Mouse (Mus musculus): ENCODE measurements around the gene Plekha5. TPM values are rescaled to one million over a fixed set of nuclear protein-coding genes. Genes with fewer than 3 reads are reported as not detected.
A peak's percentile ranks its signal among the peaks of the same experiment; 100 is the strongest.
"Not testable (repeated sequence)": the region's sequence is repeated elsewhere in the genome, so short reads cannot be mapped to it uniquely, and the experiment has no call there.

Gene Plekha5
- polyA plus RNA-seq, 1 experiment from 2014 or later: 51.5 TPM

DNA sequence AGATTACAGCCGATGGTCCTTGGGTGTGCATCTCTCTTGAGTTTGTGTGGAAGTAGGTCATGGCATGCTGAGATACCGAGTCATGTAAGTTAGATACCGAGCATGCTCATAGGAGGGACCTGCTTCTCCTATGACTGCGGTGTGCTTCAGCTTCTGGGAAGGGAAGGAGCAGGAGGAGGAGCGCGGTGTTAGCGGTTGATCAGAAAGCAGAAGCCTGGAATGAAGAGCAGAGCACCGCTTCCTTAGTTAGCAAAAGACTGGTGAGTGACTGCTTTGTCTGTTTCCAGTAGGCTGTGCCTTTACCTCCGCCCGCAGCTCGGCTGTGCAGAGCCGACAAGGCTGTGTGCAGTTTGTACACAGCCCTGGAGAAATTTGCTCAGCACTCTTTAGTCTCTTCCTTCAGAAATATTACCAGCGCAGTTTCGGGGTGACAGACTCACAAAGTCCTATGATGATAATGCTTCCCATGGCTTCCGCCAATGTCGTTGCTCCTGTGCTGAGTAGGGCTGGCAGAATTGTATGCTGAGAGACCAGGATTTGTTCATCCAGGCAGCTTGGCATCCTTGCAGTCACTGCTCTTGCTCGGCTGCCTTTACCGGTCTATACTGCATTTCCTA lies 67.2 kb downstream of the Plekha5 start:
- Histone ChIP-seq H3K4me2 (replicated peaks) (no peak overlapping the region), H3K4me1 (peaks cover 17% of the 10 kb centered on the region), H3K9me3 (replicated peaks) (no peaks in the 10 kb centered on the region), H3K27ac (replicated peaks) (no peak overlapping the region), H3K9ac (no peak overlapping the region), H3K36me3 (no peaks in the 10 kb centered on the region), H3K27me3 (no peaks in the 10 kb centered on the region), H3K4me3 (replicated peaks) (no peak overlapping the region)
- WGBS: 68% methylated on average over 18 of the region's 18 CpGs
- ATAC-seq (ENCODE audit: insufficient number of reproducible peaks, low FRiP score, low TSS enrichment, low read depth): no peak

DNA sequence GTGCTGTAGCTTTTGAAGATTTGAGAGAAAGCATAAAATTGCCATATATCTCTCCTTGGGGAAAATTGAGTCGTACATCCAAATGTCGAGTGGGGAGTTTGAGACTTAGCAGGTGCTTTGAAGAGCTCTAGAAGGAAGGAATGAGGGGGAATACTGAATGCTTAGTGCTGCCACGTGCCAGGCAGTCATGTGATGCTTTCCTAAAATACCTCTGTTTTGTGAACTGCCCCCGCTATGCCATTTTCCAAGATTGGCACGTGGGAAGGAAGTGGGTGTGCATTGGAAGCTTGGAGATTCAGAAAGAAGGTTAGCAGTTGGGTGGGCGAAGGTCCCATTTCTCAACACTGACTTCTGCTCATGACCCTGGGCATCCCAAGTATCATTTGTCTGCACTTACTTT lies 68.2 kb downstream of the Plekha5 start:
- ATAC-seq (ENCODE audit: insufficient number of reproducible peaks, low FRiP score, low TSS enrichment, low read depth): no peak
- WGBS: 69% methylated on average over 6 of the region's 6 CpGs
- Histone ChIP-seq H3K4me3 (replicated peaks) (no peak overlapping the region), H3K9ac (no peak overlapping the region), H3K36me3 (no peaks in the 10 kb centered on the region), H3K27ac (replicated peaks) (no peak overlapping the region), H3K4me1 (peaks cover 13% of the 10 kb centered on the region), H3K27me3 (no peaks in the 10 kb centered on the region), H3K4me2 (replicated peaks) (no peak overlapping the region), H3K9me3 (replicated peaks) (no peaks in the 10 kb centered on the region)

DNA sequence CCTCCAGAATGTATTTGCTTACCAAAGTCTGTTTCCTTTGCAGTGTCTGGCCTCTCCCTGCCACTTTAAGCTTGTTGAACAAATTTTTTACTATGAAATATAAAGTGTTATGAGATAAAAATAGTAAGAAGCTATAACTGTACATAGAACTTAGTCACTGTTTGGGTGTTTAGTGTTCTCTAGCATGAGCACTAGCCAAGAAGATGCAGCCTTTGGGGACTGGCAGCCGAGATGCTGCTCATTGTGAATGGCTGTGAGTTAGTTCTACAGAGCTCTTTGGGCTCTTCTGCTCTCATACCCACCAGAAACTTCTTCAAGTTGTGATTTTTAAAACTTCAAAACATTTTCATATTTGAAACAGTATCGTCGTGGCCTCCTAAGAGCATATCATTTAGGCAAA lies 74.2 kb downstream of the Plekha5 start:
- WGBS: 81% methylated on average over 3 of the region's 3 CpGs
- Histone ChIP-seq H3K27me3 (no peaks in the 10 kb centered on the region), H3K4me2 (replicated peaks) (no peak overlapping the region), H3K9ac (no peak overlapping the region), H3K27ac (replicated peaks) (no peak overlapping the region), H3K4me3 (replicated peaks) (no peak overlapping the region), H3K36me3 (no peaks in the 10 kb centered on the region), H3K9me3 (replicated peaks) (no peaks in the 10 kb centered on the region), H3K4me1 (no peaks in the 10 kb centered on the region)
- no peak for ATAC-seq (ENCODE audit: insufficient number of reproducible peaks, low FRiP score, low TSS enrichment, low read depth)

GRCm38 (mm10) chr6:140498958-140499357 lies 75.1 kb downstream of the Plekha5 start:
- WGBS: 80% methylated on average over 4 of the region's 4 CpGs
- Histone ChIP-seq H3K9ac (no peak overlapping the region), H3K4me2 (replicated peaks) (no peak overlapping the region), H3K27ac (replicated peaks) (no peak overlapping the region), H3K4me1 (no peaks in the 10 kb centered on the region), H3K4me3 (replicated peaks) (no peak overlapping the region), H3K9me3 (replicated peaks) (no peaks in the 10 kb centered on the region), H3K27me3 (no peaks in the 10 kb centered on the region), H3K36me3 (no peaks in the 10 kb centered on the region)
- no peak for ATAC-seq (ENCODE audit: insufficient number of reproducible peaks, low FRiP score, low TSS enrichment, low read depth)

- H3K4me3 ChIP-seq (replicated peaks); H3K27me3 ChIP-seq; H3K4me1 ChIP-seq; H3K36me3 ChIP-seq; H3K27ac ChIP-seq (replicated peaks); H3K9ac ChIP-seq; ATAC-seq (ENCODE audit: insufficient number of reproducible peaks, low FRiP score, low TSS enrichment, low read depth); H3K4me2 ChIP-seq (replicated peaks); H3K9me3 ChIP-seq (replicated peaks): not testable (repeated sequence)
- WGBS: 75% methylated on average over 1 of the region's 1 CpGs
Observed at GRCm38 (mm10) chr6:140500829-140501228, 77.0 kb downstream of the Plekha5 start.

DNA sequence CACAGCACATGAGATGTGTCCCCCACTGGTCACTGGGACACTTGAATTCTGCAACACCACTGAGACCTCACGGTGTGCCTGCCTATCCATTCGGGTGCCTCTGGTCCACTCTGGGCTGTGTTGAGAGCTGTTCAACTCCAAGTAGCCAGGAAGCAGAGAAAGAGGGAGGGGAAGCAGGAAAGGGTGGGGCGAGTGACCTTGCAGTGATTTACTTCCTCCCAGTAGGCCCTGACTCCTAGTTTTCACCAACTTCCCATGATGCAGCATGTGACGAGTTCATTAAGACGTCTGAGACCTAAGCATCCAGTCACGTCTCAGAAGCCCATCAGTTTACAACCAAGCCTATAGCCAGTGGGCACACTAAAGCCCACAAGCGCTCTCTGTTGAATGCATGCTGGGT lies 78.0 kb downstream of the Plekha5 start:
- H3K27me3 ChIP-seq: no peaks in the 10 kb centered on the region
- no peak for ATAC-seq (ENCODE audit: insufficient number of reproducible peaks, low FRiP score, low TSS enrichment, low read depth)
- no peak overlapping the region for H3K4me3 ChIP-seq (replicated peaks)
- H3K27ac ChIP-seq (replicated peaks): no peak overlapping the region
- H3K4me1 ChIP-seq: peaks cover 7% of the 10 kb centered on the region
- no peaks in the 10 kb centered on the region for H3K36me3 ChIP-seq
- WGBS: 87% methylated on average over 7 of the region's 7 CpGs
- H3K9ac ChIP-seq: no peak overlapping the region
- no peaks in the 10 kb centered on the region for H3K9me3 ChIP-seq (replicated peaks)
- no peak overlapping the region for H3K4me2 ChIP-seq (replicated peaks)

DNA sequence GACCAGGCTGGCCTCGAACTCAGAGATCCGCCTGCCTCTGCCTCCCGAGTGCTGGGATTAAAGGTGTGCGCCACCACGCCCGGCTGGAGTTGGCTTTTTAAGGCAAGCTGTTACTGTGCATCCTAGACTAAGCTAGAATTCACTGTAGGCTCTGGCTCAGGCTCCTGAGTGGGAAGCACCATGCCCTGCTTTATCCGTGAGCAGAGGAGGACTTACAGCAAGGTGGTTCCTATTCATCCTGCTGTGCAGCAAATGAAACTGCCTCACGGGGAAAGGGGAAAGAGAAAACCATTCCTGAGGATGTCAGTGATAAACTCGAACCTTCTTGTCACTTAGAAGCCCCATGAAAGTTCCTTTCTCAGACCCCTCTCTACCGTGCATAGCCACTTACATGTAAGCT lies 80.9 kb downstream of the Plekha5 start:
- peaks cover 27% of the 10 kb centered on the region for H3K4me1 ChIP-seq
- H3K27me3 ChIP-seq: no peaks in the 10 kb centered on the region
- H3K4me2 ChIP-seq (replicated peaks): no peak overlapping the region
- no peak overlapping the region for H3K27ac ChIP-seq (replicated peaks)
- no peak overlapping the region for H3K9ac ChIP-seq
- WGBS: 85% methylated on average over 10 of the region's 10 CpGs
- H3K9me3 ChIP-seq (replicated peaks): no peaks in the 10 kb centered on the region
- ATAC-seq (ENCODE audit: insufficient number of reproducible peaks, low FRiP score, low TSS enrichment, low read depth): no peak
- no peak overlapping the region for H3K4me3 ChIP-seq (replicated peaks)
- H3K36me3 ChIP-seq: no peaks in the 10 kb centered on the region

DNA sequence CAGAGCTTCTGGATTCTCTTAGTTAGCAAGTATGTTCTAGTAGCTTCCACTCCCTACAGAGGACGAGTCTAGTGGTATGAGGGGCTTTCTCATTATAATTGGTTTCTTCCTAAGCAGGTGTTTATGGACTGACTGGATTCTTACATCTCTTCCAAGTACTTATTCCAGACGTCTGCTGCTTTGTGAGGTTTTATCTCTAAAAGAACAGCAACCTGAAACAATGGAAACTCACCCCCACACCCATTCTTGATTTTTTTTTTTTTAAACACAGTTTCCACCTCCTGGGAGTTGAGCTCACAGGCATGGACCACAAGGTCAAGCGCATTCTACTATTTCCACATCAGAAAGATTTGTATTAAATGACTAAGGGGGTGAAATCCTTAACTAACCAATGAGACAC lies 83.8 kb downstream of the Plekha5 start:
- 56% methylated on average over 3 of the region's 3 CpGs for WGBS
- H3K9me3 ChIP-seq (replicated peaks): no peaks in the 10 kb centered on the region
- no peak overlapping the region for H3K4me2 ChIP-seq (replicated peaks)
- ATAC-seq (ENCODE audit: insufficient number of reproducible peaks, low FRiP score, low TSS enrichment, low read depth): no peak
- no peak overlapping the region for H3K9ac ChIP-seq
- H3K4me1 ChIP-seq: peaks cover 38% of the 10 kb centered on the region
- no peak overlapping the region for H3K4me3 ChIP-seq (replicated peaks)
- H3K27ac ChIP-seq (replicated peaks): no peak overlapping the region
- H3K36me3 ChIP-seq: no peaks in the 10 kb centered on the region
- no peaks in the 10 kb centered on the region for H3K27me3 ChIP-seq

DNA sequence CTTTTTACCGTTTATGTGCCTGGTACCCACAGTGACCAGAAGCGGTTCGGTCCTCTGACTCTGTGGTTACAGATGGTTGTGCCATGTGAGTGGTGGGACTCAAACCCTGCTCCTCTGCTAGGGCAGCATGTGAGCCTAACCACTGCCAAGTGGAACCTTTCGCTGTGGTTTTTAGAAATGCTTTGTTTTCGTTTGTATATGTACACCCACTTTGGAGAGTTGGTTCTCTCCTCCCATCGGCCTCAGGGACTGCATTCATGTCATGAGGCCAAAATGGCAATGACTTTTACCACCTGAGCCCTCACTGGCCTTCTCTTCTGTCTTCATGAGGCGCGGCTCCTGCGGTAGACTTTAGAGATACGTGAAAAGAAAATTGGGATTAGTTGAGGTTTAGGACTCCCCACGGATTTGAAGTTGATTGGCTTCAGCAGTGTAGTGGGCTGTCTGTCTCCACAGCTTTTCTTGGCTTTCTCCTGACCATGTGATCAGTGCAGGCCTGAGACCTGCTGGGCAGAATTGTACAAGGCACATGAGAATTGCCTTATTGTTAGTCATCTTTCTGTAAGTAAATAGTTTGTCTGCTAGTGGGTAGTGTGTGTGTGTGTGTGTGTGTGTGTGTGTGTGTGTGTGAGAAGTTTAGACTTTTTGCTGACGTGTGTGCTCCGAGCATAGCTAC lies 84.8 kb downstream of the Plekha5 start:
- ATAC-seq (ENCODE audit: insufficient number of reproducible peaks, low FRiP score, low TSS enrichment, low read depth): no peak
- Histone ChIP-seq H3K9me3 (replicated peaks) (no peaks in the 10 kb centered on the region), H3K9ac (no peak overlapping the region), H3K27ac (replicated peaks) (no peak overlapping the region), H3K4me1 (peaks cover 47% of the 10 kb centered on the region), H3K4me3 (replicated peaks) (no peak overlapping the region), H3K36me3 (no peaks in the 10 kb centered on the region), H3K4me2 (replicated peaks) (no peak overlapping the region), H3K27me3 (no peaks in the 10 kb centered on the region)
- WGBS: 64% methylated on average over 13 of the region's 13 CpGs

- Histone ChIP-seq H3K9ac (no peak overlapping the region), H3K36me3 (no peaks in the 10 kb centered on the region), H3K4me1 (peaks cover 49% of the 10 kb centered on the region), H3K27me3 (no peaks in the 10 kb centered on the region), H3K9me3 (replicated peaks) (no peaks in the 10 kb centered on the region), H3K27ac (replicated peaks) (no peak overlapping the region), H3K4me3 (replicated peaks) (no peak overlapping the region), H3K4me2 (replicated peaks) (no peak overlapping the region)
- ATAC-seq (ENCODE audit: insufficient number of reproducible peaks, low FRiP score, low TSS enrichment, low read depth): no peak
- WGBS: 60% methylated on average over 9 of the region's 9 CpGs
Observed at GRCm38 (mm10) chr6:140509151-140509530, 85.3 kb downstream of the Plekha5 start.

- Histone ChIP-seq H3K36me3 (no peaks in the 10 kb centered on the region), H3K4me1 (peaks cover 50% of the 10 kb centered on the region), H3K9ac (no peak overlapping the region), H3K9me3 (replicated peaks) (no peaks in the 10 kb centered on the region), H3K27me3 (no peaks in the 10 kb centered on the region), H3K27ac (replicated peaks) (peak overlapping the region; percentile 41), H3K4me3 (replicated peaks) (no peak overlapping the region), H3K4me2 (replicated peaks) (no peak overlapping the region)
- WGBS: 50% methylated on average over 1 of the region's 1 CpGs
- ATAC-seq (ENCODE audit: insufficient number of reproducible peaks, low FRiP score, low TSS enrichment, low read depth): no peak; the same call in 1 of the 2 replicates
Observed at GRCm38 (mm10) chr6:140512016-140512415, 88.2 kb downstream of the Plekha5 start.

- Histone ChIP-seq H3K4me1 (peaks cover 49% of the 10 kb centered on the region), H3K27ac (replicated peaks) (peak overlapping the region; percentile 41), H3K27me3 (no peaks in the 10 kb centered on the region), H3K9ac (no peak overlapping the region), H3K9me3 (replicated peaks) (no peaks in the 10 kb centered on the region), H3K4me3 (replicated peaks) (no peak overlapping the region), H3K36me3 (no peaks in the 10 kb centered on the region), H3K4me2 (replicated peaks) (no peak overlapping the region)
- WGBS: 51% methylated on average over 8 of the region's 8 CpGs
- peak; percentile 66; the same call in 1 of the 2 replicates for ATAC-seq (ENCODE audit: insufficient number of reproducible peaks, low FRiP score, low TSS enrichment, low read depth)
Observed at GRCm38 (mm10) chr6:140512427-140512826, 88.6 kb downstream of the Plekha5 start.

Data from embryonic facial prominence, embryonic 15.5 days (tissue).